Mouse (Mus musculus): ENCODE measurements around the gene Wscd2. TPM values are rescaled to one million over a fixed set of nuclear protein-coding genes. Genes with fewer than 3 reads are reported as not detected.

The Wscd2 gene
- polyA plus RNA-seq, 1 experiment from 2014 or later, result 8.7 TPM

GRCm38 (mm10) chr5:113509167-113509566, 19.0 kb downstream of the Wscd2 start:
- Histone ChIP-seq H3K4me1 (peaks cover 37% of the 10 kb centered on the region), H3K36me3 (replicated peaks) (no peaks in the 10 kb centered on the region), H3K4me2 (no peak overlapping the region), H3K9ac (no peak overlapping the region), H3K27ac (no peak overlapping the region), H3K9me3 (no peaks in the 10 kb centered on the region), H3K27me3 (no peaks in the 10 kb centered on the region), H3K4me3 (replicated peaks) (no peak overlapping the region)
- ATAC-seq (ENCODE audit: low FRiP score), result no peak
- 80% methylated on average over 4 of the region's 4 CpGs for WGBS

DNA sequence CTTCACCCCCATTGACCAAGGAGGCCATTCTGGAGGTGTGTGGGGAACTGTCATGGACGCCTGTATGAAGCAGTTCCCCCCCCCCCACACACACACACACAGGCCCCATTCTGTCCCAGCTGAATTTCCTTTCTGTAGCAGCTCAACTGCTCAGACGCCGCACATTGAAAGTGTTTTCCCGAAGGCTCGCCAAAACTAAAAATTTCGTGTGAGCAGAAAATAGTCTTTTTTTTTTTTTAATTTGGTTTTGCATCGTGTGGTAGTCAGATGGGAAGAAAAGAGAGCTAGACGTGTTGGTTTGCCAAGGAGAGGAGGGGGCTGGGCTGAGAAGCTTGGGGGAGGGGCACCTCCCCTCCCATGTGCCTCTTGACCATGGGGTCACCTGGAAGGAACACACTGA, 23.5 kb downstream of the Wscd2 start:
- WGBS, result 81% methylated on average over 8 of the region's 8 CpGs
- peaks cover 36% of the 10 kb centered on the region for H3K4me1 ChIP-seq
- H3K4me2 ChIP-seq, result no peak overlapping the region
- no peak overlapping the region for H3K27ac ChIP-seq
- no peaks in the 10 kb centered on the region for H3K36me3 ChIP-seq (replicated peaks)
- H3K9ac ChIP-seq, result no peak overlapping the region
- H3K27me3 ChIP-seq, result peaks cover 7% of the 10 kb centered on the region; the same call in 1 of the 2 replicates
- ATAC-seq (ENCODE audit: low FRiP score), result no peak
- no peaks in the 10 kb centered on the region for H3K9me3 ChIP-seq
- no peak overlapping the region for H3K4me3 ChIP-seq (replicated peaks)

DNA sequence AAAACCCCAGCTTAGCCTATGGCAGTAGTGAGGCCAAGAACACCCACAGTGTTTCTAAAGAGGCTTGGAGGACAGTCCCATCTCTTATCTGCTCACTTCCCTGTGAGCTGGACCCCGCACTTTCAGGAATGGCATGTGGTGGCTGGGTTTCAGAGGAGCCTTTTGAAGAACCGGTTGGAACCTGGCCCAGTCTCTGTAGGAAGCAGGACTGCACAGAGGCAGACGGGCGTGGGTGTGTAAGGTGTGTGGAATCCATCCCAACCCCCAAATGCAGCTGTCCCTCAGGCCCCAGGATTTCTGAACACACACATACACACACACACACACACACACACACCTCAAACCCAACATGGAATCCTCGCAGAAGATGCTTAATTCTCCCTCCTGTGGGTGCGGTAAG, 23.9 kb downstream of the Wscd2 start:
- H3K4me1 ChIP-seq, result peaks cover 34% of the 10 kb centered on the region
- peaks cover 7% of the 10 kb centered on the region; the same call in 1 of the 2 replicates for H3K27me3 ChIP-seq
- no peak overlapping the region for H3K4me2 ChIP-seq
- WGBS, result 86% methylated on average over 6 of the region's 6 CpGs
- no peaks in the 10 kb centered on the region for H3K36me3 ChIP-seq (replicated peaks)
- H3K27ac ChIP-seq, result no peak overlapping the region
- no peaks in the 10 kb centered on the region for H3K9me3 ChIP-seq
- H3K4me3 ChIP-seq (replicated peaks), result no peak overlapping the region
- ATAC-seq (ENCODE audit: low FRiP score), result no peak
- no peak overlapping the region for H3K9ac ChIP-seq

GRCm38 (mm10) chr5:113516119-113516872, 26.2 kb downstream of the Wscd2 start:
- ATAC-seq (ENCODE audit: low FRiP score), result peak; percentile 41; the same call in 1 of the 2 replicates
- Histone ChIP-seq H3K27ac (peak overlapping the region; percentile 51), H3K9me3 (no peaks in the 10 kb centered on the region), H3K27me3 (peaks cover 7% of the 10 kb centered on the region; the same call in 1 of the 2 replicates), H3K4me2 (peak overlapping the region; percentile 37; the same call in 1 of the 2 replicates), H3K36me3 (replicated peaks) (no peaks in the 10 kb centered on the region), H3K9ac (0 out of 2 replicates have a peak overlapping the region, but pooled peaks have one; percentile 3), H3K4me3 (replicated peaks) (no peak overlapping the region), H3K4me1 (peaks cover 23% of the 10 kb centered on the region)
- WGBS, result 43% methylated on average over 14 of the region's 14 CpGs

DNA sequence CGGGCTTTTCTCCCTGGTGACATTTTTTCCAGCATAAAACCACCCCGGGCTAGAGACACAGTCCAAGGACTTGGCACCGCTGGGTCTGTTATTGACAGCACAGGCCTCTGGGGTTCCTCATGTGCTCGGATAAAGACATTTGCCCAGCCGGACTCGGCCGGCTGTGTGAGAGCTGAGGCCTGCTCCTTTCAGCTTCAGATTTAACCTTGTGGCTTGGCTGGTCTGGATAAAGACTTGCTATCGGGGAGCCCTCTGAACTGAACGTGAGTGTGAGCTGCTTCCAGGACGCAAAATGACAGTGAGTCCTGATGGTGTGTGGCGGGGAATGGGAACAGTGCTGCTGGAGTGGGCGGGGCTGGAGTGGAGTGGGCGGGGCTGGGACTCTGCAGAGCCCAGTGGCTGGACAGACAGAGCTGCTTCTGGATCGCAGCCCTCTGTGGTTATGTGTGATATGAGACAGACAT, 26.8 kb downstream of the Wscd2 start:
- H3K4me2 ChIP-seq, result peak overlapping the region; percentile 37
- peak overlapping the region; percentile 51 for H3K27ac ChIP-seq
- 19% methylated on average over 14 of the region's 14 CpGs for WGBS
- H3K27me3 ChIP-seq, result peaks cover 7% of the 10 kb centered on the region; the same call in 1 of the 2 replicates
- H3K4me3 ChIP-seq (replicated peaks), result no peak overlapping the region
- no peaks in the 10 kb centered on the region for H3K36me3 ChIP-seq (replicated peaks)
- H3K4me1 ChIP-seq, result peaks cover 23% of the 10 kb centered on the region
- H3K9me3 ChIP-seq, result no peaks in the 10 kb centered on the region
- ATAC-seq (ENCODE audit: low FRiP score), result peak; percentile 78
- H3K9ac ChIP-seq, result 0 out of 2 replicates have a peak overlapping the region, but pooled peaks have one; percentile 3

GRCm38 (mm10) chr5:113517387-113517786, 27.3 kb downstream of the Wscd2 start:
- Histone ChIP-seq H3K4me1 (peaks cover 23% of the 10 kb centered on the region), H3K9me3 (no peaks in the 10 kb centered on the region), H3K36me3 (replicated peaks) (no peaks in the 10 kb centered on the region), H3K27ac (0 out of 2 replicates have a peak overlapping the region, but pooled peaks have one; percentile 8), H3K27me3 (peaks cover 7% of the 10 kb centered on the region; the same call in 1 of the 2 replicates), H3K9ac (no peak overlapping the region), H3K4me2 (no peak overlapping the region), H3K4me3 (replicated peaks) (no peak overlapping the region)
- ATAC-seq (ENCODE audit: low FRiP score), result no peak; the same call in 1 of the 2 replicates
- WGBS, result 74% methylated on average over 4 of the region's 4 CpGs

DNA sequence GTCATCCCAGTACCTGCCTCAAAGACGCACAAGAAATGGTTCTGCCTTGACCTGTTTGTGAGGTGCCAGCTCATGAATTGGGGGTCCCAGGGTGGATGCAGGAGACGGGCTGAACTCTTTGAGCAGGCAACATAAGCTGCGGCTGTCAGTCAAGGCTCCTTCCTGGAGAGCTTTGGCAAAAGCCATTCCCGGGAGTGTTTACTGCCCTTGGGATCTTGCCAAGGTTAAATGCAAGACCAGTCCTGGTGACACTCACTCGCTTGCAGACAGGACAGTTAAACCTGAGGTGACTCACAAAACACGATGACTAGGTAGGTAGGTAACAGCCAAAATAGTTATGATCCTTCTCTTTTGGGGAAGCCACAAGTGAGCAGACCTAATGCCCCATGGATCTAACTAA, 30.9 kb downstream of the Wscd2 start:
- peaks cover 3% of the 10 kb centered on the region; the same call in 1 of the 2 replicates for H3K27me3 ChIP-seq
- no peak for ATAC-seq (ENCODE audit: low FRiP score)
- H3K9me3 ChIP-seq, result no peaks in the 10 kb centered on the region
- no peak overlapping the region for H3K4me2 ChIP-seq
- H3K36me3 ChIP-seq (replicated peaks), result no peaks in the 10 kb centered on the region
- H3K4me3 ChIP-seq (replicated peaks), result no peak overlapping the region
- H3K27ac ChIP-seq, result no peak overlapping the region
- no peak overlapping the region for H3K9ac ChIP-seq
- WGBS, result 81% methylated on average over 6 of the region's 6 CpGs
- H3K4me1 ChIP-seq, result peaks cover 19% of the 10 kb centered on the region

DNA sequence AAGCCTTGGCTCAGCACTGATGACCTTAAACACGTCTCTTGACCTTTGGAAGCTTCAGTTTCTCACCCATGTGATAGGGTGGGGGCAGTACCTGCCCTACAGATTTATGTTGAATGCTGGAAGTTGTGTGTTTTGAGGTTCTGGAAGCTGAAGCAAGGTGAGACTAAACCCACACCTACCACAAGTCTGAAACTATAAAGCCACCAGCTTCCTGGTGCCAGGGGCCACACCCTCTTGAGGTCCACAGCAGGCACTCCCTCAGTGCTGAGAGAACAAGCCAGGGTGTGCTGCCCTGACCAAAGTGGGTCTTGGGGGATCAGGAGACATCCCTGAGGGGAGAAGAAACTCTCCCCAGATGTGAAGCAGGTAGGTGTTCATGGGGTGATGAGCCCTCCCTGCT, 48.7 kb downstream of the Wscd2 start:
- H3K9me3 ChIP-seq, result no peaks in the 10 kb centered on the region
- ATAC-seq (ENCODE audit: low FRiP score), result no peak
- no peak overlapping the region for H3K27ac ChIP-seq
- H3K4me3 ChIP-seq (replicated peaks), result no peak overlapping the region
- H3K4me2 ChIP-seq, result no peak overlapping the region
- H3K27me3 ChIP-seq, result peaks cover 12% of the 10 kb centered on the region; the same call in 1 of the 2 replicates
- H3K36me3 ChIP-seq (replicated peaks), result no peaks in the 10 kb centered on the region
- peaks cover 48% of the 10 kb centered on the region for H3K4me1 ChIP-seq
- WGBS, result 74% methylated on average over 1 of the region's 1 CpGs
- no peak overlapping the region for H3K9ac ChIP-seq

GRCm38 (mm10) chr5:113539438-113539837, 49.3 kb downstream of the Wscd2 start:
- Histone ChIP-seq H3K27me3 (peaks cover 13% of the 10 kb centered on the region; the same call in 1 of the 2 replicates), H3K4me1 (peaks cover 54% of the 10 kb centered on the region), H3K9me3 (no peaks in the 10 kb centered on the region), H3K27ac (no peak overlapping the region), H3K36me3 (replicated peaks) (no peaks in the 10 kb centered on the region), H3K4me2 (no peak overlapping the region), H3K9ac (no peak overlapping the region), H3K4me3 (replicated peaks) (no peak overlapping the region)
- whole genome bisulfite sequencing, result 87% methylated on average over 2 of the region's 2 CpGs
- no peak for ATAC-seq (ENCODE audit: low FRiP score)

DNA sequence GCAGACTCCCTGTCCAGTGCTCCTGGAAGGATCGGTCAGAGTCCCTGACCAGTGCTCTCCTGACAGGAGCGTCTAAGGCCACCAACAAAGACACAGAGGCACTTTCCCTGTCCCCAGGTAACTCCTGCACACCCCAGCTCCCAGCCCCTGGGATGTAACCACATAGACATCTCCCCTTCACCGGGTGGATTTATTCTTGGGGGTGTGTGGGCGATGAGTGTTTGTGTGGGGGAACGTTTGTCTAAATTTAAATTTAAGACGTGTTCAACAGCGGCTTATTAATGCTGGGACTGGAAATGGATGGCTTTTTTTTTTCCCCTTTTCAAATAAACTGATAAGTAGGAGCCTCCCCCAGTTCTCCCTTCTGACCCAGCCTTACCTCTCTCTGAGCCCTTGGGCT, 49.7 kb downstream of the Wscd2 start:
- Histone ChIP-seq H3K4me1 (peaks cover 58% of the 10 kb centered on the region), H3K27ac (no peak overlapping the region), H3K27me3 (peaks cover 16% of the 10 kb centered on the region; the same call in 1 of the 2 replicates), H3K4me3 (replicated peaks) (no peak overlapping the region), H3K9me3 (no peaks in the 10 kb centered on the region), H3K36me3 (replicated peaks) (no peaks in the 10 kb centered on the region), H3K4me2 (no peak overlapping the region), H3K9ac (no peak overlapping the region)
- ATAC-seq (ENCODE audit: low FRiP score), result no peak
- WGBS, result 88% methylated on average over 7 of the region's 7 CpGs

DNA sequence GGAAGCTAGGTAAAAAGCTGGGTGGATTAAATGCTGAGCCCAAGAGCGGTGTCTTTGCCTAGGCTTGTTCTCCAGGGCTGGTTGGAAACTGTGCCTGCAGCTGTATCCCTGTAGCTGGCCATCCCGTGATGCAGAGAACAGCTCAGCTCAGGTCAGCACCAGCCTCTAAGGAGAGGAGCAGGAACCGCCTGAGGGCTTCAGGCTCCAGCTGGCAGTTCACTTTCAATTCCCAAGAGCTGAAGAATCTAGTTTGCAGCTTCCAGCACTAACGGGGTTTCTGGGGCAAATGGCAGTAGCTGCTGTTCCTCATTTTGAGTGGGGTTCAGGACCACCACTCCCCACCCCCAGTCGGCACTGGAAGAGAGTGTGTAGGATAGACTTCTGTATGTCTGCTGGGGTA, 51.1 kb downstream of the Wscd2 start:
- Histone ChIP-seq H3K9me3 (no peaks in the 10 kb centered on the region), H3K4me1 (peaks cover 65% of the 10 kb centered on the region), H3K27ac (0 out of 2 replicates have a peak overlapping the region, but pooled peaks have one; percentile 19), H3K4me3 (replicated peaks) (no peak overlapping the region), H3K4me2 (no peak overlapping the region), H3K36me3 (replicated peaks) (no peaks in the 10 kb centered on the region), H3K27me3 (peaks cover 16% of the 10 kb centered on the region; the same call in 1 of the 2 replicates), H3K9ac (no peak overlapping the region)
- WGBS, result 63% methylated on average over 5 of the region's 5 CpGs
- no peak for ATAC-seq (ENCODE audit: low FRiP score)

GRCm38 (mm10) chr5:113542885-113543476, 52.8 kb downstream of the Wscd2 start:
- H3K27me3 ChIP-seq, result peaks cover 16% of the 10 kb centered on the region; the same call in 1 of the 2 replicates
- no peaks in the 10 kb centered on the region for H3K9me3 ChIP-seq
- peak overlapping the region; percentile 75 for H3K27ac ChIP-seq
- H3K36me3 ChIP-seq (replicated peaks), result no peaks in the 10 kb centered on the region
- H3K4me2 ChIP-seq, result peak overlapping the region; percentile 21
- peak; percentile 88 for ATAC-seq (ENCODE audit: low FRiP score)
- 21% methylated on average over 10 of the region's 10 CpGs for WGBS
- peaks cover 51% of the 10 kb centered on the region for H3K4me1 ChIP-seq
- 0 out of 2 replicates have a peak overlapping the region, but pooled peaks have one; percentile 29 for H3K9ac ChIP-seq
- H3K4me3 ChIP-seq (replicated peaks), result no peak overlapping the region
